Mouse (Mus musculus) layer of hippocampus, adult 9-10 months (tissue): Measurements from ENCODE around the gene Pdlim1.

Source experiments
- DNase-seq: peaks from one replicate; pipeline ENCODE4 v3.0.0; 2022; ENCODE audit warnings: low spot score

The Pdlim1 gene

DNA sequence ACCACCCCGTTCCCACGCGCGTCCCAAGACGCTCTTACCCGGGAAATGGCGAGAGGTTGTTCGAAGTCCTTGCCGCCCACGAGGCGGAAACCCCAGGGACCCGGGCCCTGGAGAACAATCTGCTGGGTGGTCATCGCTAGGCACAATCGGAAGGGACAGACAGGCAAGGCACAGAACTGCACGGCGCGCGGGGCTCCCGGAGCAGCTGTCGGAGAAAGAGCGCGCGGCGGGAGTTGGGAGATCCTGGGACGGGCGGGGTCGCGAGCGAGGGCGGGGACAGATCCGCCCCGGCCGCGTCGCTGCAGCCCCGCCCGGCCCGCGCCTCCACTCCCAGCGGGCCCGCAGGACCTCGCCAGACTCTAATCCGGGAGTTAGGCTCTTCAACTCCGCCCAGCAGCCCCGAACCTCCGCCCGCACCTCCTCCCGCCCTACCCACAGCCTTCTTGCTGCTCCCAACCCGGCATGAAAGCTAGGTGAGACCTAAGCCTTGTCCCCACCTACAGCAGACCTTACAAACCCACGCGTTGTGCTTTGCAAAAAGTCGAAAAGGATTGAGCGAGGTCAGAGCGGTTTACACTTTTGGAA, at the start of gene Pdlim1:
Gene Pdlim1, minus strand, starts transcription at position 535 of the 585 bp plus-strand sequence.
- no peak for DNase-seq

DNA sequence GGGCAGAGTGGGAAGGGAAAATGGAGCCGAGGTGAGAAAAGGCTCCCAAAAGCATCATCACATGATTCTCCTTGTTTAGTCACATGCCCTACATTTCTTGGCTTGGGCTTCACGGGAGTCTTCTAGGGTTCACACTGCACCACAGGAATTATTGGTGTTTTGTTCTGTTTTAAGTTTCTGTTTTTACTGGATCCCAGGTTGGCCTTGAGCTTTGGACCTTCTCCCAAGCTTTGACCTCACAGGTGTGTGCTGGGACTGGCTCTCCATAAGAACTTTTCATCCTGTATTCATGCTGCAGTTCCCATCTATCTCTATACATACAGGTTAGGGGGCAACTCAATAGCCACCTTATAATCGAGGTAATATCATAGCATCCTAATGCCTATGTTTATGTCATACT, 47.6 kb upstream of the Pdlim1 start:
- no peak for DNase-seq

DNA sequence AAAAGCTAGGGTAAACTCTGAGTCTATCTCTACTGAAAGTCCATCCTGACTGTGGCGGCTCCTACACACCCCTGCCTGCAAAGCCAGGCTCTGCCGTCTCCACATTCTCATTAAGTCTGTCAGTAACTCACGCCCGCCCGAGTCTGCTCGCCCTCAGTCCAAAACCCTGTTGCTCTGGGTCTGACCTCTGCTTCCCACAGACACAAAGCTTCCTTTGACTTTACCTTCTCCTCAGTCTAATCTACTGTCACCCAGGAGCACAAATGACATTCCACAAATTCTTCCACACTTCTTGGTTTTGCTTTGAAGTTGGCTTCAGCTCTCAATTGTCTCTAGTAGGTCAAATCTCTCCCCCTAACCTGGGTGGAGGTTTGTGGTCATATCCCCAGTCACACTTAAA, 46.9 kb upstream of the Pdlim1 start:
- no peak for DNase-seq

DNA sequence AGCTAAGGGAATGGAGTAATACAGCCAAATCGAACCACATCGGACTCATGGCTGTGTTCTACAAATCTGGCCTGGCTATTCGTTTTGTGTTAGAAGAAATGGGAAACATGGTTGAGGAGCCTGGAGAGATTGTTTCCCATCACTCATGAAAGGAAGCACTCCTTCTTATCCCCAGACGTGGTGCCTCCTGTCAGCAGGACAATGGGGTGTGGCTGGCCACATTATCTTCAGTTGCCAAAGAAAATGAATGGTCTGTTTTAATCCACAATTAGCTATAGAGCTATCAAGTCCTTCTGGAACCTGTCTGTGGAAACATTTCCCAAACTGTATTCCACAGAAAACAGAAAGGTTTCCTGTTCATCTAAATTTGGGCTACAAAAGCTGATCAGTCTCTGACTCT, 45.4 kb upstream of the Pdlim1 start:
- no peak for DNase-seq

DNA sequence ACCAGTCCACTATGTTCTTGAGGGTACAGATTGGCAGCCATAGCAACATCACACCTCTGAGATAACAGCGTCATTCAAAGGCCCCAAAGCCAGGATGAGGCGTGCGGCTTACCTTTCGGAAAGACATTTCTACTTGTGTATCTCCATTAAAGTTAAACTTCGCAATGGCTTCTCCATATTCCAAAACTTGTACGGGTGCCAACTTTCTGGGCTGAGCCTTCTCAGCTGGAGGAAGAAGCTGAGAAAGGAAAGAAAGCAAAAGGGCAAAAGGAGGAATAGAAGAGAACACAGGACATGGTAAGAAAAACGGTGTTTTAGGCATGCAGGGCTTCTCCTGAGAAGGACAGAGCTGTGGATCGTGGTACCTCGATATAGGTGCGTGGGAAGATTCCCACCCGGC, 42.6 kb upstream of the Pdlim1 start:
- DNase-seq: no peak

DNA sequence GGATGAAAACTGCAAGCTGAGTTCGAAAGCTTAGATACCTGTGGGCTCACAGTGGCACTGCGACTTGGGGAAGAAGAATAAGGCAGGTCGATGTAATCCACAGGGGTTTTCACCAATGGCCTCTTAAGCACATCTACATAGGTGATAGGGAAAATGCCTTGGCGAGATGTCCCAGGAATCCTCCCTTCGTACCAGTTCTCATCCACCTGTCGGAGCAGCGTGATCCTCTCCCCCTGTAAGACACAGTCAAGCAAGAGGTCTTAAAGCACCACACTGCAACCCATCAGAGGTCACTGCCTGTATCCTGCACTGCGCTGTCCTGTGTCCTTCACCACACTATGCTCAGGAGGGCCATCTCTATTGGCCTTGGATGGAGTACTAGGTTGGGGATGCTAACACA, 40.0 kb upstream of the Pdlim1 start:
- DNase-seq: no peak

DNA sequence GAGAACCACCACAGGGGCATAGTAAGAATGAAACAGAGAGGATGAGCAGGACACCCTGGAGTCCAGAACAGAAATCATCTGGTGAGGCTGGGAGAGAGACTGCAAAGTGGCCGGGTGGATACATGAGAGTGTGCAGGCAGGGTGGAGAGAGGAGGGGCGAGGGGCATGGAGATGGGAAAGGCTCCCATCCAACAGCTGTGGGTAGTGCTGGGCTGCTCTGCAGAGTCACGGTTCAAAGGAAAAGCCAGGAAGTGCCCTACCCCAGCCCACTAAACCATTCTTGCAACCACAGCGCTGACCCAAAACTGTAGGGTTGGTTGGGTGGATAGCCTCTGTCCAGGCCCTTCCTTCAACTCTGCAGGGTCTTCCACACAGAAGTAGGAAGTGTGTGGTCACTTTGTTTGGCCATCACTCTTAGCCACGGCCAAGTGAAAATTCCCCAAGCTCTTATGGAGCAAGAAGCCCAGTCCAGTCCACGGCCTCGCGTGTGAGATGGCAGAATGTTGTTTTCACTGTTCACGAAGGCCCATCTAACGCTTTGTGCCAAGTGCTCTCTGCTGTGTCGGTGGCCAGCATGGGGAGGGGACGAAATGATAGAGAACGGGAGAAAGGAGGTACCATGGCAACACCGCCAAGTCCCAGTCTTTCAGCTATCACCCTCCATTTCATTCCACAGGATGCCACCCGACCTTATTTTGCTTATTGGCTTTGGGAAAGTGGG, 38.9 kb upstream of the Pdlim1 start:
- DNase-seq: no peak

DNA sequence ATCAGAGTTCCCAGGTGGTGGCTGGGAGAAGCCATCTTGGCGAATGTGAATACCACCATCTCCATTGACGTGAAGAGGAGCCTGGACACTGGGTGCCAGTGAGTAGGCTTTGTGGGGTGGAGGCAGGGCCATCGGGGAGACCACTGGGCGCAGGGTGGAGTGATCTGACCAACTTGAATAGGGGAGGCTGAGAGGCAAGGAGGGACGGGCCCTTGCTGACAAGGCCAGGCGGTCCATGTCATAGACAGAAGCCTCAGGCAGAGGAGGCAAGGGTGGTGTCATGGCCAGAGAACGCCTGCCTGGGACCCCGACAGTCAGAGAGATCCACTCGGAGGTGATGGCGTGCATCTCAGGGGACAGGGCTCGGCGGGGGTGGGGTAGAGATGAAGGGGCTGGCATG, 38.3 kb upstream of the Pdlim1 start:
- no peak for DNase-seq

DNA sequence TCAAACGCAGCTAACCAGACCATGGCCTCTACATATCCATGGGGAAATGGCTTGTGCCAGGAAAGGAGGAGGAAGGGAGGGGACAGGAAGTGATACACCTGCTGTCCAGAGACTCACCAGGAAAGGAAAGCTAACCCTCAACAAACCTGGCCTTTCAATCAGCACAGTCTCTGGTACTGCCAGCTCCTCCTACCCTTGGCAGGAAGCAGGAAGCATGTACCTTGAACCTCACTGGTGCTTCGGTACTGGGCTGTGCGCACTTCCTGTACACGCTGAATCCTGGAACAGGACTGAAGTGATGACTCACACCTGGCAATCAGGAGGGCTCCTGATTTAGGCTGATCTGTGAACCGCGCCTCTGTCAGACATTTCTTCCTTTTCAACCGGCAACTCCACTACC, 35.9 kb upstream of the Pdlim1 start:
- no peak for DNase-seq

DNA sequence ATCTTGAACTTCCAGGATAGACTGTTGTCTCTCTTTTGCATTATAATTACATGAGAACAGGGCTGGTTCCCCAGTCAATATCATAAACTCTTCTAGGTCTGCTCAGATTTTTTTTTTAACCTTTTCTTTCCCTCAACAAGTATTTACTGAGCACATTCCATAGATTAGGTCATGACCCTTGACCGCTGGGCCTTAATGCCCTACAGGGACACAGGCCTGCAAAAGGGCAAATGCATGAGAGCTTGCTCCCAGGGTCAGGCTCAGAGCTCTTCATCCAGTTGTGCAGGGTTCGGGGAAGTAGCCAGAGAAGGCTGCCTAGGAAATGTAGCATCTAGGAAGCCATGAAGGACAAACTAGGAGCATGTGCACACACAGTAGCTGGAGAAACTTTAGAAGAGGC, 35.0 kb upstream of the Pdlim1 start:
- no peak for DNase-seq

DNA sequence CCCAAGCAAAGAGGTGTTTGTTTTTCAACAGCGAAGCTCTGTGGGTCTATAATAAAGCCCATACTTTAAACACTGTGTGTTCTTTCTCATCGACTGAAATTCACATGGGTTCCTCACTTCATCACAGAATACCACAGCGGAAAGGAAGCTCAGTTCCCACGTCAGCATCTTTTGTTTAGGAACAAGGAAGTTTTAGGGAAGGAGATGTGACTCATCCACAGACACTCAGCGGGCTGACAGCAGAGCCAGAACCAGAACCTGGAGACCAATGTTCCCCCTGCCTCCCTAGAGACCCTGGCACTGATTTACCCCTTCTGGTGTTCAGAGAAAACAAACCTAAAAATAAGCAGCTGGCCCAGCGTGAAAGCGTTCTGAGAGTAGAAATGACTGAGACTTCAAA, 33.8 kb upstream of the Pdlim1 start:
- no peak for DNase-seq

DNA sequence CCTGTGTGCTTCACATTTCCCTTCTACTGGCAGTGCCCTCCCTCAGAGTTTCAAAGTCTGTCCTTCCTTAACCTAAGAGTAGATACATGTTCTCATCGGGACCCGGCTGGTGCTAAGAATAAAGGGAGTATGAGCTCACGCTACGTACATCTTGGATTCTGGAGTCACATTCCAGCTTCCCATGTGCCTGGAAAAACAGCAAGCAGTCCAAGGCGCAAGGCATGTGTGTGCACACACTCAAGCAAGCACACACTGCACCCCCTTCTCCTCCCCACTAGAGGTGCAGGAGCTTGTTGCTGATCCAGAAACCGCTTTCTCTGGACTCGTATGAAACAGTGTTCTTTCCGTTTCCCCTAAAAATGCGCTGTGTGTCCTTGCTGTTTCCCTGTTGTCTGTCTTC, 31.3 kb upstream of the Pdlim1 start:
- DNase-seq: no peak

DNA sequence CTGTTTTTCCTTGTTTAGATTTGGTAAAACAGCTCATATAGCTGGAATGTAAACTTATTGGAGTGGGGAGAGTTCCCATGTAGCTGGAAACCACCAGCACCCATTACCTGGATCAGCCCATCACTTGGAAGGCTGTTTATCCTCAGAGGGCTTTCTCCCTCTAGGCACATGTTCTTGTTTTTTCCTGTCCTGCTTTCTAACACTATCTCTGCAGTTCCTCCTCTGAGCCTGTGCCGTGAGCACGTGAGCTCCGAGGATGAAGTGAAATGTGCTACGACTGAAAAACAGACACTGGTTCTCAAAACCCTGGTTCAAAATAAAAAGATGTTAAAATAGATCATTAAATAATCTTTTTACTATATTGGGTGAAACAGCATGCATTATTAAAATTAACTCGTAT, 30.8 kb upstream of the Pdlim1 start:
- DNase-seq: no peak

DNA sequence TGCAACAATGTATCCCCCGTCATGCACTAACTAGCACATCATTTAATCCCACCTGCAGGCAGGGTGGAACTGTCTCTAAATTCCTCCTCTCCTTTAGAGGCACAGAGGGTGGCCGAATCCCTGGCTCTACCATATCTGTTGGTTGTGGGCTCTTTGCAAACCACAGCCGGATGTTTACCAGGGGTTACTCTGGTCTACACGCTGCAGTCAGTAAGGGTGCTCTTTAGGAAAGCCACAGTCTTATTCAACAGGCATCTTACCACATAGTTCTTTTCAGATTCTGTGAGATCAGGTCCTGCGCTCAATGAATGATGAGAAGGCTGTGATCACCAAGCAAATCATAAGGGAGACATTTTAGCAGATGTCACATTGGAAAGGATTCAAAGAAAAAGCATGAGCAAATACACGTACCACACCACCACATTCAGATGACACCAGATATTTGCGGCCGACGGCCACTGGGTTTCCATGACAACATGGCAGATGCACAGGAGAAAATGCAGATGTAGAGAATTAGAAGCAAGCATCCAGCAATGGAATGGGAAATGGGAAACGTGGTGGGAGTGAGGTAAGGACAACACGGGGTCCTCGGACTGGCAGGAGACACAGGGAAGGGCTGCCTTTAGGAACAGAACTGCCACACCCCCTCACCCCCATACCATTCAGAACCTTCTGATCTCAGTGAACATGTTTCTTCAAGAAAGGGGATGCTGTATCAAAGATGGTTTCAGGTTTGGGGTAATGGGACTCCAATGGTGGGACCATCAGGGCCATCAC, 28.5 kb upstream of the Pdlim1 start:
- DNase-seq: peak; percentile 66

DNA sequence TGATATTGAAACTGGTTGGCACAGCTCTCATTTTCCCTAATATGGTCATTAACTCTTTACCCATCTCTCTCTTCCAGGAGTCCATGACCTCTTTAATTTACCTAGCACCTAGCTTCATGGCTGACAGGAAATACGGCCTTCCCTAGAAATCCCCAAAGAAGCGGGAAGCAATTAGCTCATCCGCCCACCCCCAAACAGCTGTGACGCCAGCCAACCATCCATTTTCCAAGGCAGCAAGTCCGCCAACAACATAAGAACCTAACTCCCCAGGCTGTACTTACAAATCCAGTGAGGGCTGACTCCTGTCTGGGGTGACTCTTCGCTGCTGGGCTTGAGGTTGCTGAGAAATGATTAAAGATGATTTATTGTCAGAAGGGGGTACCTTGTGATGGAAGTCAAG, 27.5 kb upstream of the Pdlim1 start:
- no peak for DNase-seq

DNA sequence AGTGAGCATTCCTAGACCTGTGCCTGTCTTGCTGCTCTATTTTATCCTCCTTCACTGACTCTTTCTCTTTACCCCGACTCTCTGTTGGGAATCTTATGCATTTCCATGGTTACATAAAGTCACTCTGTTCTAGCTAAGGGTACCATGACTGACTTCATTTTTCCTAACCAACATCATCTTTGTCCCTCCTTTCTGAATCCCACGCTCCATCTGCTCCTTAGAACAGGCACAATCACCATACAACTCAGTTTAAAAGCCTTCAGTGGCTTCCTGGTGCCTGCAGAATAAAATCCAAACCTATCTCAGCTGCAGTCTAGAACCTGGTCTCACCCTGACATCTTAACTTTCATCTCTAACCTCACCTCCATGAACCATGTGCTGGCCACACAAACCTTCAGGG, 26.9 kb upstream of the Pdlim1 start:
- DNase-seq: peak; percentile 63

DNA sequence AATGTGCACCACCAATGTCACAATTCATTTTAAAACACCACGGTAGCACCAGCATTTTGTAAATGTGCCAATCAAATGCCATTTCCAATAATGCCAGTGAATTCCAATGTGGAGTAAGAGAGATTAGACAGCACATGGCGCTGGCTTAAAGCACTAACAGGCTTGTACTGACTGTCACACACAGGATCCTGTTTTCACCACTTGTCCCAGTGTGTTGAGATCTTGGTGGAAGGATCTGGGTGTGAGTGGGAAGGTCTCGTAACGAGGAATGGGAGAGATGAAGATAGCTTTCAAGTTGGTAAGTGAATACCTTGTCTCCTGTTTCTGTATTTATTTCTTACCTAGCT, 26.1 kb upstream of the Pdlim1 start:
- no peak for DNase-seq

DNA sequence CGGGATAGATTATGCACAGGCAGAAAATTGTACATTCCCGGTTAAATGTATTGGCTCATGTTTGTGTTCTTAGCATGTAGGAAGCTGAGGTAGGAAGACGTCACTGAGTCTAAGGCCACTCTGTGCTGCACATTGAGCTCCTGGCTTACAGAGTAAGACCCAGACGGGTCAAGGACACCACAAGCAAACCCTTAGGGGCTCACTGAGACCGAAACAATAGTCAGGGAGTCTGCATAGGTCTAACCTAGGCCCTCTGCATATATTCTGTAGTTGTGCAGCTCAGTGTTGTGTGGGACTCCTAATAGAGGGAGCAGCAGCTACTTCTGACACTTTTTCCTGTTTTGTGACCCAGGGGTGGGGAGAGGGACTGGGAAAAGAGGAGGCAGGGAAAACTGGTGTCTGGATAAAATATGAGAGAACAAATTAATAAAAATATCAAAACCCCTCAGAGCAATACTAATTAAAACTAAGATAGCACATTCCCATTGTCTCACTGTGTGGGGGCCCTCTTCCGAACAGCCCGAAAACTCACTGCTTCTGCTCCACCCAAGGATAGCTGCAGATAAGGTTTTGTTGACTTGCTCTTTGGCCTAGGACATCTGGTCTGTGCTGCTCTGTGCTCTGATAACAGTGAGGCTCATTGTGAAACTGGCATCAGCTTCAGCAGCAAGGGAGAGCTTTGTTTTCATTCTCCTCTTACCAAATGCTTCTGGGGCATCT, 25.6 kb upstream of the Pdlim1 start:
- DNase-seq: no peak

DNA sequence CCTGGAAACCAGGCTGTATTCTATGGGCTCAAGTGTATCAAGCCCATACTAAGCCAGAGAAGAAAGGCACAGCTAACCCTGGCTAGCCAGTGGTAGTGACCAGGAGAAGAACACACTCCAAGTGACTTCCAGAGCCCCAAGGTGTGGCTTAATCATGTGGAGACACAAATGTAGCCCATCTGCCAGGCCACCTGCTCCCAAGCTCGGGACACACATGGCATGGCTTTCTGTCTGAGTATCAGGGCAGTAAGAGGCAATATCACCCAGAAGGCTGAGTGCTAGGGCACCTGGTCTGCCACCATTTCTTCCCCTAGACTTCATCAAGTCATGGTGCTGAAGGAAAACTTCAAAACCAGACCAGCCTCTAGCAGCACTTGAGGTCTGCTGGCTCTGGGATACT, 22.6 kb upstream of the Pdlim1 start:
- no peak for DNase-seq

DNA sequence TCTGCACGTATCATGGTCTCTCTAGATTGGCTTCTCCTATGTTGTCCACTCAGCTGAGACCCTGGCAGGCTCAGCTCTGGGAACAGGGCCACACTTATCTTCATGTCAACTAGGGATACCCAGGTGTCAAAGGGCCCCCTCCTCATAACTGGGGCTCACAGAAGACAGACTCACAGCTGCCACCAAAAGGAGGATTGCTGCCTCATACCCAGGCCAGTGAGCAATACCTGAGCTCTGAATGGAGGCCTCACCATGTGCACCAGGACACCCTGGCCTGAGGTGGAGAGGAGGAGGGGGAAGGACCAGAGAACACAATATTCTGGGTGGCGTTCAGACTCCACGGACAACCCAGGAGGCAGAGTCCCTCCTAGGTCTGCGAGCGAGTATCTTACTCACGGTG, 22.1 kb upstream of the Pdlim1 start:
- no peak for DNase-seq

DNA sequence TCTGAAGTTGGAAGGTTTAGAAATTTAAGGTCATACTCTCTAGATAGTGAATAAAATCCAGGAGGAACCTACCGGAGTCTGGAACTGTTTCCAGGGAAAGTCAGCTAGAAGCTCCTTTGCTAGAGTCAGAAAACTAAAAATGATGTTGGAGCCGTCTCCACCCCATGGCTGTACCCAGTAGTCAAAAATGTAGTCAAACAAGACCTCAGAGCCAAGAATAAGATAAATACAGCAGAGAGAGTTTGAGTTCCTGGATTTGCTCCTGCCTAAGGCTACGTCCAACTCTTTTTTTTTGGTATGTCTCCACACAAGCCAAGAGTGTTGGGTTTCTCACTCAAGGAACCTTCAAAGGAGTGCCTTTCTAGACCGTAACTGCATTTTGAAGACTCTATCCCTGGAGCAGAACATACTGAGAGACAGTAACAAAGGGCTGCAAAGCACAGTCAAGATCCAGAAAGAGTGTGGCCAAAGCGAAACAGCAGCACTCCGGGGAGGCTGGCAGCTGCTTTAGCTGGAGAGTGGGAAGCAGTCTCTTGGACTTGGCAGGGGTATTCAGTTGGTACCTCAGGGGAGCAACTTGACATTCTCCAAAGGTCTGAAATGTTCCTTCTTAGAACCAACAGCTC, 18.6 kb upstream of the Pdlim1 start:
- DNase-seq: no peak

DNA sequence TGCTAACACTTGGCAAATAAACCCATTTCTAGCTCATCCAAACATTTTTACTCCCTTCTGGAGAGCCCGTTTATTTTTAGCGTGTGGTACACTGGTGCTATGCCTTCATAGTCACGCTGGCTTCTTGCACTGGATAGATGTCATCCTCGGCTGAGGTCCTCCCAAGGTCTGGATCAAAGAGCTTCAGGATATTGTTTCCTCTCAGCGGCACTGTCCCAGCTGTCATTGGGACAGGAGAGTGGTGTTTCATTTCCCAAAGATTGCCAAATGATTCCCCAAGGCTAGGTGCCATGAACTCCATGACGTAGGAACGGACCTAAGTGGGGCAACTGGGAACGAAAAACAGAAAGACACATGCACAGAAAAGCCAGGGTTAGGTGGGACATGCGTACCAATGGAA, 16.8 kb upstream of the Pdlim1 start:
- no peak for DNase-seq

DNA sequence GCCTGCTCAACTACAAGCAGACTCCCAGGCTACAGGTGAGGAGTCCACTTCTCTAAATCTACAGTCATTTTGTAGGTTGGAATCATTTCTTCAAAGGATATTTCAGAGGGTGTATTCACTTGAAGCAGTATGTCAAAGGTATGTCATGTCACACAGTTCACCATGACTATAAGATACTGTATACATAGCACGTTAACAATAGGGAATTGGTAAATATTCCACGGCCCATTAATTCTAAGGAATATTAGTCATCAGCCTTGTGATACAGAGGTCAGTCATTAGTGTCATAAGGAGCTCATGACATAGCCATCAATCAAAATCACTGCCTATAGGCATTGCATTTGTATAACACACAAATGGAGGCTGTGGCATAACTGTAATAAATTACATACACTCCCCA, 13.1 kb upstream of the Pdlim1 start:
- DNase-seq: no peak
